Mouse (Mus musculus): Measurements from ENCODE around the gene Ndufs3.

Gene Ndufs3

GRCm38 (mm10) chr2:90850401-90850800 lies 54.2 kb downstream of the Ndufs3 start:
- no peak for DNase-seq (ENCODE audit: low read depth, low spot score)

GRCm38 (mm10) chr2:90848331-90848730 lies 56.3 kb downstream of the Ndufs3 start:
- DNase-seq (ENCODE audit: low read depth, low spot score): no peak

- DNase-seq (ENCODE audit: low read depth, low spot score): no peak
Measured at GRCm38 (mm10) chr2:90847681-90848050, 57.0 kb downstream of the Ndufs3 start.

- peak; percentile 96 for DNase-seq (ENCODE audit: low read depth, low spot score)
Measured at GRCm38 (mm10) chr2:90846955-90847680, 57.5 kb downstream of the Ndufs3 start, which contains the start of gene Mtch2. TSS of gene Mtch2 (plus strand) at chr2:90847155.

GRCm38 (mm10) chr2:90846597-90846954 lies 58.1 kb downstream of the Ndufs3 start:
- DNase-seq (ENCODE audit: low read depth, low spot score): no peak

- DNase-seq (ENCODE audit: low read depth, low spot score): no peak
Measured at GRCm38 (mm10) chr2:90846171-90846570, 58.5 kb downstream of the Ndufs3 start.

- no peak for DNase-seq (ENCODE audit: low read depth, low spot score)
Measured at GRCm38 (mm10) chr2:90845234-90845633, 59.4 kb downstream of the Ndufs3 start.

Data from c-Kit-negative CD71-positive TER-119-positive erythroid progenitor cells, embryonic 14.5 days (primary cell).